Mouse (Mus musculus) R1 (cell line): ENCODE results near the gene Dock6.
"Not testable (repeated sequence)": the region's sequence is repeated elsewhere in the genome, so short reads cannot be mapped to it uniquely, and the experiment has no call there.

Experiments used
- DNase-seq: peaks from one replicate; pipeline ENCODE4 v3.0.0-alpha.2; 2018; ENCODE audit warnings: low read depth, low spot score

Gene Dock6

GRCm38 (mm10) chr9:21811170-21811569 lies 41.3 kb downstream of the Dock6 start:
- DNase-seq, result peak; percentile 57

GRCm38 (mm10) chr9:21808561-21808960 lies 43.9 kb downstream of the Dock6 start:
- peak; percentile 71 for DNase-seq

GRCm38 (mm10) chr9:21806976-21807375 lies 45.5 kb downstream of the Dock6 start:
- DNase-seq, result no peak

- DNase-seq, result no peak
These were observed 46.1 kb downstream of the Dock6 start for GRCm38 (mm10) chr9:21806363-21806762.

GRCm38 (mm10) chr9:21803986-21804644 lies 48.3 kb downstream of the Dock6 start:
- peak; percentile 85 for DNase-seq

GRCm38 (mm10) chr9:21801591-21801990 lies 50.8 kb downstream of the Dock6 start:
- DNase-seq, result no peak

GRCm38 (mm10) chr9:21801121-21801520 lies 51.3 kb downstream of the Dock6 start:
- no peak for DNase-seq

GRCm38 (mm10) chr9:21799010-21799350 lies 53.5 kb downstream of the Dock6 start:
- DNase-seq, result peak; percentile 81

- DNase-seq, result peak; percentile 83
These were observed 54.0 kb downstream of the Dock6 start, which contains the start of gene Kank2 for GRCm38 (mm10) chr9:21798345-21799009. TSS of gene Kank2 (minus strand) at chr9:21798744.

- peak; percentile 84 for DNase-seq
These were observed 54.5 kb downstream of the Dock6 start for GRCm38 (mm10) chr9:21797921-21798344.

GRCm38 (mm10) chr9:21796919-21797318 lies 55.5 kb downstream of the Dock6 start:
- DNase-seq, result no peak

GRCm38 (mm10) chr9:21796259-21796658 lies 56.2 kb downstream of the Dock6 start:
- no peak for DNase-seq

- no peak for DNase-seq
These were observed 56.9 kb downstream of the Dock6 start for GRCm38 (mm10) chr9:21795579-21795978.

- DNase-seq, result no peak
These were observed 57.5 kb downstream of the Dock6 start for GRCm38 (mm10) chr9:21794925-21795324.

GRCm38 (mm10) chr9:21794344-21794834 lies 58.0 kb downstream of the Dock6 start:
- DNase-seq, result no peak

GRCm38 (mm10) chr9:21793507-21793906 lies 58.9 kb downstream of the Dock6 start:
- not testable (repeated sequence) for DNase-seq

- no peak for DNase-seq
These were observed 59.8 kb downstream of the Dock6 start for GRCm38 (mm10) chr9:21792644-21793043.

GRCm38 (mm10) chr9:21791861-21792260 lies 60.6 kb downstream of the Dock6 start:
- DNase-seq, result no peak

- DNase-seq, result no peak
These were observed 64.2 kb downstream of the Dock6 start for GRCm38 (mm10) chr9:21788234-21788633.

- peak; percentile 38 for DNase-seq
These were observed 64.8 kb downstream of the Dock6 start for GRCm38 (mm10) chr9:21787654-21788053.

- DNase-seq, result peak; percentile 96
These were observed 65.5 kb downstream of the Dock6 start for GRCm38 (mm10) chr9:21786906-21787305.

GRCm38 (mm10) chr9:21786309-21786708 lies 66.1 kb downstream of the Dock6 start:
- not testable (repeated sequence) for DNase-seq
